Mouse (Mus musculus): Measurements from ENCODE around the gene Batf.

The Batf gene

GRCm38 (mm10) chr12:85728181-85728580 lies 41.7 kb downstream of the Batf start:
- DNase-seq (ENCODE audit: low spot score) = no peak

- DNase-seq (ENCODE audit: low spot score) = peak; percentile 60
Measured at GRCm38 (mm10) chr12:85729022-85729944, 42.8 kb downstream of the Batf start.

GRCm38 (mm10) chr12:85729945-85730290 lies 43.4 kb downstream of the Batf start:
- DNase-seq (ENCODE audit: low spot score) = no peak

GRCm38 (mm10) chr12:85736203-85736602 lies 49.7 kb downstream of the Batf start:
- no peak for DNase-seq (ENCODE audit: low spot score)

- peak; percentile 21 for DNase-seq (ENCODE audit: low spot score)
Measured at GRCm38 (mm10) chr12:85736960-85737359, 50.5 kb downstream of the Batf start.

GRCm38 (mm10) chr12:85745827-85746695 lies 59.6 kb downstream of the Batf start, which contains the start of gene Flvcr2:
Gene Flvcr2 (plus strand): TSS chr12:85746539.
- DNase-seq (ENCODE audit: low spot score) = peak; percentile 77

GRCm38 (mm10) chr12:85746696-85747219 lies 60.3 kb downstream of the Batf start:
- no peak for DNase-seq (ENCODE audit: low spot score)

GRCm38 (mm10) chr12:85747343-85747742 lies 60.9 kb downstream of the Batf start:
- no peak for DNase-seq (ENCODE audit: low spot score)

- DNase-seq (ENCODE audit: low spot score) = no peak
Measured at GRCm38 (mm10) chr12:85749861-85750260, 63.4 kb downstream of the Batf start.

GRCm38 (mm10) chr12:85752116-85752515 lies 65.6 kb downstream of the Batf start:
- no peak for DNase-seq (ENCODE audit: low spot score)

- no peak for DNase-seq (ENCODE audit: low spot score)
Measured at GRCm38 (mm10) chr12:85753223-85753622, 66.8 kb downstream of the Batf start.

GRCm38 (mm10) chr12:85754611-85755265 lies 68.3 kb downstream of the Batf start:
- no peak for DNase-seq (ENCODE audit: low spot score)

GRCm38 (mm10) chr12:85756455-85756854 lies 70.0 kb downstream of the Batf start:
- no peak for DNase-seq (ENCODE audit: low spot score)

GRCm38 (mm10) chr12:85757074-85757473 lies 70.6 kb downstream of the Batf start:
- DNase-seq (ENCODE audit: low spot score) = no peak
